Mouse (Mus musculus) forebrain, embryonic 14.5 days (tissue): Measurements from ENCODE around the gene Hist1h2br. TPM values are rescaled to one million over a fixed set of nuclear protein-coding genes. Genes with fewer than 3 reads are reported as not detected.

ENCODE experiments used
- microRNA-seq: library from miRNA; unstranded; fragments of <30 nt; microRNA quantifications from one replicate; pipeline ENCODE4, GENCODE M21; 2016
- polyA plus RNA-seq: library from polyadenylated mRNA; unstranded; fragments of >200 nt; fragmentation: Nextera tagmentation; extraction: Ambion mirVana; gene quantifications from 2 replicates; pipeline ENCODE4 v1.2.1, GENCODE M21; 2014

Hist1h2br gene
- polyA plus RNA-seq, 1 experiment from 2014 or later, result 17.8 TPM

Small RNA genes within 50 kb of the gene (microRNA-seq; reads per million reads assigned to microRNA genes)
- gene Gm19658 (not detected), gene Gm44346 (not detected), gene Gm44466 (not detected)

Other genes with a start within 250 kb of the Hist1h2br start
- gene Olfr1362, start 219.7 kb upstream of the Hist1h2br start, polyA plus RNA-seq, result not detected in 2 replicates
- not detected in 2 replicates for gene Olfr11, start 191.2 kb upstream of the Hist1h2br start, polyA plus RNA-seq
- gene Olfr1361, start 170.4 kb upstream of the Hist1h2br start, polyA plus RNA-seq, result not detected in 2 replicates
- not detected in 2 replicates for gene Olfr1360, start 156.3 kb upstream of the Hist1h2br start, polyA plus RNA-seq
- gene Olfr1359, start 135.6 kb upstream of the Hist1h2br start, polyA plus RNA-seq, result not detected in 2 replicates
- gene Hist1h2bl, start 117.6 kb upstream of the Hist1h2br start, polyA plus RNA-seq, result 3.7 and 4.2 TPM in 2 replicates
- 13.2 and 45.9 TPM in 2 replicates for gene Hist1h2ai, start 117.3 kb upstream of the Hist1h2br start, polyA plus RNA-seq
- gene Hist1h3h, start 116.1 kb upstream of the Hist1h2br start, polyA plus RNA-seq, result 7.3 and 11.0 TPM in 2 replicates
- gene Hist1h2bm, start 111.7 kb upstream of the Hist1h2br start, polyA plus RNA-seq, result 2.5 and 3.9 TPM in 2 replicates
- 1.7 TPM in 2 replicates for gene Hist1h4j, start 98.7 kb upstream of the Hist1h2br start, polyA plus RNA-seq
- gene Hist1h4k, start 83.2 kb upstream of the Hist1h2br start, polyA plus RNA-seq, result 2.7 and 4.6 TPM in 2 replicates
- gene Hist1h2ak, start 79.9 kb upstream of the Hist1h2br start, polyA plus RNA-seq, result 3.4 and 10.8 TPM in 2 replicates
- 0.90 and 2.5 TPM in 2 replicates for gene Hist1h2bn, start 79.6 kb upstream of the Hist1h2br start, polyA plus RNA-seq
- 11.0 and 11.1 TPM in 2 replicates for gene Hist1h1b, start 53.1 kb upstream of the Hist1h2br start, polyA plus RNA-seq
- gene Hist1h3i, start 50.4 kb upstream of the Hist1h2br start, polyA plus RNA-seq, result 108 and 166 TPM in 2 replicates
- 6.6 TPM in 1 of 2 replicates, not detected in the other for gene Hist1h2an, start 46.5 kb upstream of the Hist1h2br start, polyA plus RNA-seq
- gene Hist1h2bp, start 46.3 kb upstream of the Hist1h2br start, polyA plus RNA-seq, result 0.84 and 1.5 TPM in 2 replicates
- 9.2 and 17.1 TPM in 2 replicates for gene Hist1h2bq, start 23.5 kb upstream of the Hist1h2br start, polyA plus RNA-seq
- not detected in 2 replicates for gene Hist1h2ao, start 23.3 kb upstream of the Hist1h2br start, polyA plus RNA-seq
- gene Hist1h4m, start 22.0 kb upstream of the Hist1h2br start, polyA plus RNA-seq, result not detected in 2 replicates
- 4.6 and 16.7 TPM in 2 replicates for gene Hist1h4n, start 1.5 kb upstream of the Hist1h2br start, polyA plus RNA-seq
- 2,010 and 3,186 TPM in 2 replicates for gene Hist1h2ap, start 236 bp upstream of the Hist1h2br start, polyA plus RNA-seq
- 28.3 and 34.9 TPM in 2 replicates for gene Zfp184, start 111.4 kb downstream of the Hist1h2br start, polyA plus RNA-seq
- 0.14 TPM in 1 of 2 replicates, not detected in the other for gene Pom121l2, start 147.5 kb downstream of the Hist1h2br start, polyA plus RNA-seq
- 0.10 TPM in 1 of 2 replicates, not detected in the other for gene Prss16, start 176.0 kb downstream of the Hist1h2br start, polyA plus RNA-seq
- gene Hist1h2ah, start 201.8 kb downstream of the Hist1h2br start, polyA plus RNA-seq, result 4.8 and 8.3 TPM in 2 replicates
- gene Hist1h2bk, start 202.1 kb downstream of the Hist1h2br start, polyA plus RNA-seq, result 2.5 and 3.5 TPM in 2 replicates
- gene Hist1h4i, start 207.6 kb downstream of the Hist1h2br start, polyA plus RNA-seq, result 14.0 and 18.0 TPM in 2 replicates
- 20.4 and 37.4 TPM in 2 replicates for gene Hist1h2ag, start 209.2 kb downstream of the Hist1h2br start, polyA plus RNA-seq
- 3.0 and 7.0 TPM in 2 replicates for gene Hist1h2bj, start 209.5 kb downstream of the Hist1h2br start, polyA plus RNA-seq